Mouse (Mus musculus): ENCODE results near the gene Ceacam19. TPM values are rescaled to one million over a fixed set of nuclear protein-coding genes. Genes with fewer than 3 reads are reported as not detected.

Ceacam19 gene
- polyA plus RNA-seq, 1 experiment = not detected

- Histone ChIP-seq H3K27me3 (ENCODE audit: control insufficient read depth, insufficient read depth, low read length) (no peaks in the 10 kb centered on the region), H3K36me3 (ENCODE audit: control insufficient read depth, insufficient read depth, low read length) (no peaks in the 10 kb centered on the region), H3K4me3 (ENCODE audit: low read depth, low read length) (no peak overlapping the region), H3K4me1 (ENCODE audit: control insufficient read depth, insufficient read depth, insufficient read length, low read length) (peaks cover 12% of the 10 kb centered on the region), H3K27ac (ENCODE audit: insufficient read depth, low read depth, low read length) (peak overlapping the region; percentile 98)
- 10% methylated on average over 14 of the region's 14 CpGs for WGBS
- TF ChIP-seq CTCF (IDR thresholded peaks at IDR 0.05; ENCODE audit: extremely low read depth, insufficient read length, insufficient replicate concordance, low read depth, low read length) (no peak), POLR2A (IDR thresholded peaks at IDR 0.05; ENCODE audit: low read depth, low read length) (no peak)
These were observed 10.9 kb downstream of the Ceacam19 start for GRCm38 (mm10) chr7:19876781-19877425.

- peak overlapping the region; percentile 57 for H3K27ac ChIP-seq (ENCODE audit: insufficient read depth, low read depth, low read length)
- H3K4me3 ChIP-seq (ENCODE audit: low read depth, low read length) = no peak overlapping the region
- TF ChIP-seq CTCF (IDR thresholded peaks at IDR 0.05; ENCODE audit: extremely low read depth, insufficient read length, insufficient replicate concordance, low read depth, low read length) (peak; percentile 61; the same call in 1 of the 2 replicates), POLR2A (IDR thresholded peaks at IDR 0.05; ENCODE audit: low read depth, low read length) (no peak)
- H3K27me3 ChIP-seq (ENCODE audit: control insufficient read depth, insufficient read depth, low read length) = no peaks in the 10 kb centered on the region
- peaks cover 13% of the 10 kb centered on the region for H3K4me1 ChIP-seq (ENCODE audit: control insufficient read depth, insufficient read depth, insufficient read length, low read length)
- 18% methylated on average over 13 of the region's 13 CpGs for WGBS
- H3K36me3 ChIP-seq (ENCODE audit: control insufficient read depth, insufficient read depth, low read length) = no peaks in the 10 kb centered on the region
These were observed 11.7 kb downstream of the Ceacam19 start for GRCm38 (mm10) chr7:19875948-19876682.

- peak; percentile 82; the same call in 1 of the 2 replicates for TF ChIP-seq CTCF (IDR thresholded peaks at IDR 0.05; ENCODE audit: extremely low read depth, insufficient read length, insufficient replicate concordance, low read depth, low read length)
- TF ChIP-seq POLR2A (IDR thresholded peaks at IDR 0.05; ENCODE audit: low read depth, low read length) = no peak
- no peaks in the 10 kb centered on the region for H3K27me3 ChIP-seq (ENCODE audit: control insufficient read depth, insufficient read depth, low read length)
- no peaks in the 10 kb centered on the region for H3K36me3 ChIP-seq (ENCODE audit: control insufficient read depth, insufficient read depth, low read length)
- H3K27ac ChIP-seq (ENCODE audit: insufficient read depth, low read depth, low read length) = no peak overlapping the region
- H3K4me3 ChIP-seq (ENCODE audit: low read depth, low read length) = no peak overlapping the region
- peaks cover 13% of the 10 kb centered on the region for H3K4me1 ChIP-seq (ENCODE audit: control insufficient read depth, insufficient read depth, insufficient read length, low read length)
- WGBS = 46% methylated on average over 5 of the region's 5 CpGs
These were observed 15.7 kb downstream of the Ceacam19 start for GRCm38 (mm10) chr7:19871943-19872601.

GRCm38 (mm10) chr7:19871137-19871621, 16.6 kb downstream of the Ceacam19 start:
- H3K27me3 ChIP-seq (ENCODE audit: control insufficient read depth, insufficient read depth, low read length) = no peaks in the 10 kb centered on the region
- peak overlapping the region; percentile 48 for H3K27ac ChIP-seq (ENCODE audit: insufficient read depth, low read depth, low read length)
- peaks cover 20% of the 10 kb centered on the region for H3K4me1 ChIP-seq (ENCODE audit: control insufficient read depth, insufficient read depth, insufficient read length, low read length)
- no peaks in the 10 kb centered on the region for H3K36me3 ChIP-seq (ENCODE audit: control insufficient read depth, insufficient read depth, low read length)
- H3K4me3 ChIP-seq (ENCODE audit: low read depth, low read length) = no peak overlapping the region
- TF ChIP-seq POLR2A (IDR thresholded peaks at IDR 0.05; ENCODE audit: low read depth, low read length) = no peak
- no peak for TF ChIP-seq CTCF (IDR thresholded peaks at IDR 0.05; ENCODE audit: extremely low read depth, insufficient read length, insufficient replicate concordance, low read depth, low read length)
- WGBS = 63% methylated on average over 10 of the region's 10 CpGs

GRCm38 (mm10) chr7:19867751-19868399, 19.9 kb downstream of the Ceacam19 start:
- H3K4me3 ChIP-seq (ENCODE audit: low read depth, low read length) = no peak overlapping the region

GRCm38 (mm10) chr7:19866490-19866889, 21.3 kb downstream of the Ceacam19 start:
- H3K27ac ChIP-seq (ENCODE audit: insufficient read depth, low read depth, low read length) = peak overlapping the region; percentile 97
- no peak overlapping the region for H3K4me3 ChIP-seq (ENCODE audit: low read depth, low read length)
- WGBS = 22% methylated on average over 6 of the region's 6 CpGs
- TF ChIP-seq POLR2A (IDR thresholded peaks at IDR 0.05; ENCODE audit: low read depth, low read length) = no peak
- no peak for TF ChIP-seq CTCF (IDR thresholded peaks at IDR 0.05; ENCODE audit: extremely low read depth, insufficient read length, insufficient replicate concordance, low read depth, low read length)
- no peaks in the 10 kb centered on the region for H3K27me3 ChIP-seq (ENCODE audit: control insufficient read depth, insufficient read depth, low read length)
- no peaks in the 10 kb centered on the region for H3K36me3 ChIP-seq (ENCODE audit: control insufficient read depth, insufficient read depth, low read length)
- peaks cover 37% of the 10 kb centered on the region for H3K4me1 ChIP-seq (ENCODE audit: control insufficient read depth, insufficient read depth, insufficient read length, low read length)

More at GRCm38 (mm10) chr7:19867751-19868399, 19.9 kb downstream of the Ceacam19 start:
- Histone ChIP-seq H3K27me3 (ENCODE audit: control insufficient read depth, insufficient read depth, low read length) (no peaks in the 10 kb centered on the region), H3K4me1 (ENCODE audit: control insufficient read depth, insufficient read depth, insufficient read length, low read length) (peaks cover 37% of the 10 kb centered on the region), H3K27ac (ENCODE audit: insufficient read depth, low read depth, low read length) (peak overlapping the region; percentile 87), H3K36me3 (ENCODE audit: control insufficient read depth, insufficient read depth, low read length) (no peaks in the 10 kb centered on the region)
- WGBS = 15% methylated on average over 16 of the region's 16 CpGs
- no peak for TF ChIP-seq CTCF (IDR thresholded peaks at IDR 0.05; ENCODE audit: extremely low read depth, insufficient read length, insufficient replicate concordance, low read depth, low read length)
- TF ChIP-seq POLR2A (IDR thresholded peaks at IDR 0.05; ENCODE audit: low read depth, low read length) = no peak
